Mouse (Mus musculus) hematopoietic stem cell, adult 5-6 weeks (primary cell): ENCODE measurements around the gene Gm7995. TPM values are rescaled to one million over a fixed set of nuclear protein-coding genes. Genes with fewer than 3 reads are reported as not detected.
"Not testable (repeated sequence)": the region's sequence is repeated elsewhere in the genome, so short reads cannot be mapped to it uniquely, and the experiment has no call there.

Experiments used
- ATAC-seq, 2 experiments: fragments of 125-278 bp in 1 of 2; replicated peaks in 1 of 2; 2 replicates each; pipeline ENCODE4 v1.8.0; 2016 to 2017; ENCODE audit warnings: inconsistent platforms in 2 of 2, mild to moderate bottlenecking in 2 of 2, moderate number of reproducible peaks in 2 of 2, low read depth in 1 of 2, moderate TSS enrichment in 1 of 2; ENCODE audit not compliant: low FRiP score in 2 of 2, poor library complexity in 2 of 2, severe bottlenecking in 2 of 2, insufficient read depth in 1 of 2, low TSS enrichment in 1 of 2
- total RNA-seq: library from RNA; stranded (forward); fragments of 172-1452, 232-1000 nt; gene quantifications from 2 replicates; pipeline ENCODE4 v1.2.3, GENCODE M21; 2017

Gm7995 gene
- not detected in 2 replicates for total RNA-seq

- ATAC-seq: not testable (repeated sequence)
These were observed at the start of gene Gm7995 for GRCm38 (mm10) chr14:42309910-42310309. Gene Gm7995, plus strand, starts transcription at chr14:42310210.

GRCm38 (mm10) chr14:42297258-42297657 is 12.8 kb upstream of the Gm7995 start, which contains the start of gene Gm9611:
Gene Gm9611, minus strand, starts transcription at chr14:42297358.
- ATAC-seq: not testable (repeated sequence)

Other genes starting within 250 kb of the Gm7995 start
- gene Gm7951, start 192.8 kb upstream of the Gm7995 start, total RNA-seq: not detected in 2 replicates
- not detected in 2 replicates for gene Gm17027, start 147.6 kb upstream of the Gm7995 start, total RNA-seq
- not detected in 2 replicates for gene Gm3573, start 119.4 kb upstream of the Gm7995 start, total RNA-seq
- gene Gm17026, start 50.2 kb upstream of the Gm7995 start, total RNA-seq: not detected in 2 replicates
- gene Gm9611, start 12.9 kb upstream of the Gm7995 start, total RNA-seq: not detected in 2 replicates
- gene Gm8005, start 129.5 kb downstream of the Gm7995 start, total RNA-seq: not detected in 2 replicates
- not detected in 2 replicates for gene Gm8011, start 153.7 kb downstream of the Gm7995 start, total RNA-seq
- gene Gm8020, start 192.1 kb downstream of the Gm7995 start, total RNA-seq: not detected in 2 replicates
- not detected in 2 replicates for gene Gm8024, start 214.1 kb downstream of the Gm7995 start, total RNA-seq